Mouse (Mus musculus) c-Kit-positive CD71-positive TER-119-negative erythroid progenitor cells, embryonic 14.5 days (primary cell): ENCODE results near the gene Ptpra.
"Not testable (repeated sequence)": the region's sequence is repeated elsewhere in the genome, so short reads cannot be mapped to it uniquely, and the experiment has no call there.

ENCODE experiments used
- DNase-seq: peaks from one replicate; pipeline ENCODE4 v3.0.0-alpha.2; 2013; ENCODE audit warnings: low read depth

Ptpra gene

DNA sequence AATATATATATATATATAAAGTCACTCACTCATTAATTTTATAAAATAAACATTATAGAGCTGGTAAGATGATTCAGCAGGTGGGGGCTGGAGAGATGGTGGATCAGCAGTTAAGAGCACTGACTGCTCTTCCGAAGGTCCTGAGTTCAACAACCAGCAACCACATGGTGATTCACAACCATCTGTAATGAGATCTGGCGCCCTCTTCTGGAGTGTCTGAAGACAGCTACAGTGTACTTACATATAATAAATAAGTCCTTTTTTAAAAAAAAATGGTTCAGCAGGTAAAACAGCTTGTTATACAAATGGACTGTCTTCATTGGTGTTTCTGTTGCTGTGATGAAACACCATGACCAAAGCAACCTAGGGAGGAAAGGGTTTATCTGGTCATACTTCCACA is 107.9 kb downstream of the Ptpra start:
- DNase-seq = no peak

DNA sequence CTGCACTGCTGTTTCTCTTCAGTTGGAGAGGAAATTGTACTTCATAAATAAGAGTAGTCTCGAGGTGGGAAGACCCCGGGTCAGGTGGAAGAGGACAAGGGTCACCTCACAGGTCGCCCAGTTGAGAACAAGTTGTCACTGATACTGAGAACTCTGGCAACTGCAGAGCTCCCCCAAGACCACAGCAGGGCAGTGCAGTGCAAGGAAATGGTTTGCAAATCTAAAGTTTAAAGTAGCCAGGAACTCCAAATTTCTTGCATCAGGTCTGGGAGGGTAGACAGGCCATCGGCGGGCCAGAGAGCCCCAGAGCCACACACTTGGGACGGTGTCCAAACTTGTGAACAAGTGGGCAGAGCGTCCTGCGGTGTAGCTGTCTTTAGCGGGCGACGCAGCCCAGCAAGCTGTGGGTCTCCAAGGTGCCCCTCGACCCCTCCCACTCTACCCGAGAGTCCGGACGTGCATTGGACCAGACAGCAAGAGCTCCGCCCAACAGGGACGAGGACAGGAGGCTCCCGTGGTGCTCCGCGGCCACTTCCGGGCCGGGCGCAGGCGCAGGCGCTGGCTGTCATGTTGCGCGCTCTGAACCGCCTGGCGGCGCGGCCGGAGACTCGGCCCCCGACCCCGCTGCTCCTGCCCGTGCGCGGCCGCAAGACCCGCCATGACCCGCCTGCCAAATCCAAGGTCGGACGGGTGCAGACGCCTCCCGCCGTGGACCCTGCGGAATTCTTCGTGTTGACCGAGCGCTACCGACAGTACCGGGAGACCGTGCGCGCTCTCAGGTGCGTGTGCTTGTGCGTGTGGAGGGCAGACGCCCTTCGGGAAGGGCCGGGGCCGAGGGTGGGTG is 113.4 kb downstream of the Ptpra start, which contains the start of gene Mrps26:
TSS of gene Mrps26 (plus strand) at position 531 of the 844 bp plus-strand sequence.
- peak; percentile 87 for DNase-seq

DNA sequence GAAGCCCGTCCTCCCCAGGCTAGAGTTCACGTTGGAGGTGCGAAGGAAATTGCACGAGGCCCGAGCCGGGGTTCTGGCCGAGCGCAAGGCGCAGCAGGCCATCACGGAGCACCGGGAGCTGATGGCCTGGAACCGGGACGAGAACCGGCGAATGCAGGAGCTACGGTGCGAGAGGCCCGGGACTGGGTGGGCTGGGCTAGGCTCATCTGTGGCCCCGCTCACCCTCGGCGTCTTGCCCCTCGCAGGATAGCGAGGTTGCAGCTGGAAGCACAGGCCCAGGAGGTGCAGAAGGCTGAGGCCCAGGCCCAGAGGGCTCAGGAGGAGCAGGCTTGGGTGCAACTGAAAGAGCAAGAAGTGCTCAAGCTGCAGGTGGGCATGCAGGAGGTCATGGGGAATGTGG is 114.0 kb downstream of the Ptpra start:
- no peak for DNase-seq

DNA sequence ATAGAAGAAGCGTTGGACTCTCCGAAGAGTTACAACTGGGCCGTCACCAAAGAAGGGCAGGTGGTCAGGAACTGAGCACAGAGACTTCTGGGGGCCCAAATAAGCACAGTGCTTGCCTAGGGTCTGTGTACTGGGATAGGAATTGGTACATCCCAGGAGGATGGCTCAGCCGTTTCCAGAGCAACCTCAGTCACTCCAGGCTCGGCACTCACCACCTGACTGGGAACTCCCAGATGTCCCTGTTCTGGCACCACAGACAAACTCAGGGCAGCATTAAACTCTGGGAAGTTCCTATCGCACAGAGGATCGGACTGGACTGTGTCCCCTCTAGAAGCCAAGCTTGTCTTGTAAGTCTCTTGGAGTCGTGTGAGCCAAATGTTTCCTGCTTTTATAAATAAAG is 114.9 kb downstream of the Ptpra start:
- DNase-seq = no peak

DNA sequence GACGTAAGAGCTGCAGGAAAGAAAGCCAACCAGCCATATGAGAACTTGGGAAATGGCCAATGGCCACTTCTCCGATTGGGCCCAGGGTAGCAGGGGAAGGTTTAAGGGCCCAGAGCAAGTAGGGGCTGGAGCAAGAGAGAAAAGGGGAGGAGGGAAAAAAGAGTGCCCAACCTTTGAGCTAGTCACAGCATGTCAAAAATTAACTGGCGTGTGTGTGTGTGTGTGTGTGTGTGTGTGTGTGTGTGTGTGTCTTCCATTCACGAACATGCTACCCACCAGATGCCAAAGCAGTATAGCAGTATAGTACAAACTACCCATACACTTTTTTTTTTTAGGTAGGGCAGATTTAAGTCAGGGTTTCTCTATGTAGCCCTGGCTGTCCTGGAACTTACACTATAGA is 118.8 kb downstream of the Ptpra start:
- DNase-seq = no peak

DNA sequence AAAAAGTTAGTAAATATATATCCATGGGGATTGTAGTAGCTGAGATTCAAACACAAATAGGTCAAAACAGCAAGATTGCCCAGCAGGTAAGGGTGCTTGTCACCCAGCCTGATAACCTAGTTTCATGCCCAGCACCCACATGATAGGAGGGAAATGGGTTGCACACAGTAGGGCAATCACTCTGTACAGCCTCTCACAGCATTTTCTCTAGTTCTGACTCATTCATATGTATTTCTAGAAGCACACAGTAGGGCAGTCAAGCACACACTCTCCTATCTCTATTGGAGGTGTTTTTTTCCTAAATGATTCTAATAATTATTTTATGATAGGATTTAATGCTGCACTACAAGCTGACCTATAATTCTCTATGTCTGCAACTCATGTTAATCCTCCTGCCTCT is 119.8 kb downstream of the Ptpra start:
- no peak for DNase-seq

DNA sequence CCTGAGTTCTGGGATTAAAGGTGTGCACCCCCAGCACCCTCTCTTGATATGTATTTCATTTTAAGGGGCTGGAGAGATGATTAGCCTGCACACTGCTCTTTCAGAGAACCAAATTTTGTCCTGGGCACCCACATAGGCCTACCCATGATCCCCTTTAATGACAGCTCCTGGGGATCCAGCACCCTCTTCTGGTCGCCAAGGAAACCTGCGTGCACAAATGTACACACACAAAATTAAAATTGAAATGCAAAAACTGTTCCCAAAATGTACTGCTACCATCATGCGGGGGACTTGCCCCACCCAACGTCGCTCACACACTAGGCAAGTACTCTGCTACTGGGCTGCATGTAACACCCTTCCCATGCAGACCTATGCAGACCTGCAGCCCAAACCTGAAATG is 124.9 kb downstream of the Ptpra start:
- no peak for DNase-seq

DNA sequence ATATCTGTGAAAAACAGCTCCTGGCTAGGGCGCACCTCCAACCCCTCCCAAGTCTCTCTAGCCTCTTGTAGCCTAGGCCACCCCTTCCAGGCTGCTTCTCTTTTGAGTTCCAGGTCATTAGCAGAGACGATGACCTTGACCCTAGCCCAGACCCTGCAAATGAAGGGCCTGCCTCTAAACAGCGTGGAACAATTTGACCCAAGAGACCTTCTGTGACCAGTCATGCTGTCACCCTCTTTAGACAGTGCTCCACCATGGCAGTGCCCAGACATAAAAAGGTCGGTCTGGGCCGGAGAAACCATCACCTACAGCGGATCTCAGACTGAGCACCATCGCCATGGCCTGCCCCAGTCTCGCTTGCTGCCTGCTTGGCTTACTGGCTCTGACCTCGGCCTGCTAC is 125.8 kb downstream of the Ptpra start, which contains the start of gene Oxt:
TSS of gene Oxt (plus strand) at position 301 of the 400 bp plus-strand sequence.
- DNase-seq = no peak

DNA sequence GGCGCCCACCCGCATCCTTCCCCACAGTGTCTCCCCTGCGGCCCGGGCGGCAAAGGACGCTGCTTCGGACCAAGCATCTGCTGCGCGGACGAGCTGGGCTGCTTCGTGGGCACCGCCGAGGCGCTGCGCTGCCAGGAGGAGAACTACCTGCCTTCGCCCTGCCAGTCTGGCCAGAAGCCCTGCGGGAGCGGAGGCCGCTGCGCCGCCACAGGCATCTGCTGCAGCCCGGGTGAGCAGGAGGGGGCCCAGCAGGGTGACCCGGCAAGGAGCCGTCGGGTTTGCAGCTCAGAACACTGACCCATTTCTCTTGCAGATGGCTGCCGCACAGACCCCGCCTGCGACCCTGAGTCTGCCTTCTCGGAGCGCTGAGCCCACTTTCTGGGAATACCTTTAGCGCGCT is 126.5 kb downstream of the Ptpra start:
- not testable (repeated sequence) for DNase-seq

DNA sequence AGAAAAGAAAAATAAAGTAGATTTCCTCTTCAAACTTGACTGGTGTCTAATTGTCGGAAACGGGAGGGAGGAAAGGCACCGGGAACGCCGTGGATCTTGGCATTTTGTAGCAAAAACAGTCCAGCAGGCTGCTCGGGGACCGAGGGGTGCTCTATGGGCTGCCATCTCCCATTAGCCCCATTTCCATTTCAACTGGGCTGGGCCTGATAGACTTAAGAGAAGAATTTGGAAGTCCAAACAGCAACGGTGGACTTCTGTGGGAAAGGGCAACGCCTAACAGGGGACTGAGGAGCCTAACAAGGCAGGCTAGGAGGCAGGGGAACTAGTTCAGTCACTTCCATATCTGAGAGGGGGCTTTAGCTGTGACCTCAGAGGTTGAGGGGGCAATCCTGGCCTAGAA is 126.9 kb downstream of the Ptpra start:
- DNase-seq = no peak

DNA sequence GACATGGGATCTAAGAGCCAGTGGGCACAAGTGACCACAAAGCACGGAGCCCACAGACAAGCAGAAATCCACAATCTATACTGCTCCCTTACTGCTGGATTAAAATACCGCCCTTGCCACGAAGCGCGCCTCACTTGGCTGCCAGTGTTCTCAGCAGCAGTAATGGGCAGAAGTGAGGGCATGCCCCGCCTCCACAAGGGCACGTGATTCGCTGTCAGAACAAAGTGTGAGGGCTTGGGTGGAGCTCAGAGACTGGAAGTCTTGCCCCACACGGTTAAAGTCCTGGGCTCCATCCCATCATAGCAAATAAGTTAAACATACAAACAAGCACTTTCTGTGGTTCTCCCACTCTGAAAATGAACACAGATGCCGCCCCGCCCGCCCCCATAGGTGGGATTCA is 127.6 kb downstream of the Ptpra start:
- DNase-seq = peak; percentile 64

DNA sequence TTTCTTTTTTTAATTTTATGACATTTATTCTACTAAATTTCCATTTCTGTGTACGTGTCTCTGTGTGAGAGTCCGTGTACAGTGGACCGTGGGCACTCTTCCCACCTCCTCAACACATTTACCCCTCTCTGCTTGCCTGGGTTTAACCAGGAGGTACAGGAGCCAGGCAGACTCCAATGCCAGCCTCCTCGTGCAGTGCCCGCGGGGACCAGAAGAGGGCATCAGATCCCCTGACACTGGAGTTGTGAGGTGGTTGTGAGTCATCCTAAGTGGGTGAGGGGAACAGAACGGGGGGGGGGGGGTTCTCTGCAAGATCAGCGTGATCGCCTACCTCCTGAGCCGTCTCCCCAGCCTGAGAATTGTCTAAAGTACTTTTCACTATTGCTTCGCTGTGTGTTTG is 128.1 kb downstream of the Ptpra start:
- peak; percentile 50 for DNase-seq

DNA sequence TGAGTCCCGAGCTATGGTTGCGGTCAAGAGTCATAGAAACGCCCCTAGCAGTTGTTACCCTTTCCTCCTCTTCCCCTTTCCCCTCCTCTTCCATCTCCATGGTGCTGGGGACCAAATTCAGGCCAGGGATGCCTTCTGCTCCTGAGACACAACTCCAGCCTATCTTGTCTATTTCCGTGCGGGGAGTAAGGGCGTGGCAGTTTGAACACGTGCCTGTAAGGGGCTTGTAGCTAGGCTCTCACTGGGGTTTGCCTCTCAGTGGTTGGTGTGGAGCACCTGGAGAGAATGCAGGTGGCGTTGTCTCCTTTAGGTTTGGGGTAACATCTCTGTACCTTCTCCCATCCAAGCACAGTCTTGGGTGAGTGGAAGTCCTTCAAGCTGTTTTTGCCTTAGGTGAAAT is 129.7 kb downstream of the Ptpra start:
- DNase-seq = no peak

DNA sequence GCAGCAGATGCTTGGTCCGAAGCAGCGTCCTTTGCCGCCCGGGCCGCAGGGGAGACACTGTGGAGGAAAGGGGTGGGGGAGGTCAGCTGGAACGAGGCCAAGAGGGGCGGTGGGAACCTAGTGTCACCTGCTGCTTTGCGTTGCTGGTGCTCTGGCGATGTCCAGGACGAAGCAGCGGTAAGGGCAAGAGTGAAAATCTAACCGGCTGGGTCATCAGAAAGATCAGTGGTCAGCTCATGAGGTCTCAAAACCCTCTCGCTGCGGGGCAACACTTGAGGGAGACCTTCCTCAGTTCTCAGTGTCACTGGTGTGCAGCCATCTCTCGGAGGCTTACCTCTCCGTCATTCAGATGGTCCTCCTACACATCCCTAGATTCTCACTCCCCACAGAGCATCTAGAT is 131.1 kb downstream of the Ptpra start:
- DNase-seq = no peak

DNA sequence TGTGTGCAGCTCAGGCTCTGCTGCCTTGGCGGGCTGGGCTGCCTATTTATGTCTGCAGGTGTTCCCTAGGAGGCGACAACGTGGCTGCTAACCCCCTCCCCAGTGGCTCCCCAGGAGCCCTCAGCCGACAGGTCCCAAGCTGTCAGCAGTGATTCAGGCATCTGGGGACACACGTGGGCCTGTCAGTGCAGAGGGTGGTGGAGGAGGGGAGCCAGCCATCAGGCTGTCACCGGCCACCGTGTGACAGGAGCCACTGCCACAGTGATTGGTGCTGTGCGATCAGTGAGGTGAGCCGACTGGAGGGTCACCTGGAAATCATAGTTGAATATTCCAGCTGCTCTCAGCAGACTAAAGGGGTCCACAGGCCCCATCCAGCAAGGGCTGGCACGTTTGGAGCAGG is 132.5 kb downstream of the Ptpra start, which contains the start of gene Avp:
TSS of gene Avp (minus strand) at position 3 of the 400 bp plus-strand sequence.
- no peak for DNase-seq

DNA sequence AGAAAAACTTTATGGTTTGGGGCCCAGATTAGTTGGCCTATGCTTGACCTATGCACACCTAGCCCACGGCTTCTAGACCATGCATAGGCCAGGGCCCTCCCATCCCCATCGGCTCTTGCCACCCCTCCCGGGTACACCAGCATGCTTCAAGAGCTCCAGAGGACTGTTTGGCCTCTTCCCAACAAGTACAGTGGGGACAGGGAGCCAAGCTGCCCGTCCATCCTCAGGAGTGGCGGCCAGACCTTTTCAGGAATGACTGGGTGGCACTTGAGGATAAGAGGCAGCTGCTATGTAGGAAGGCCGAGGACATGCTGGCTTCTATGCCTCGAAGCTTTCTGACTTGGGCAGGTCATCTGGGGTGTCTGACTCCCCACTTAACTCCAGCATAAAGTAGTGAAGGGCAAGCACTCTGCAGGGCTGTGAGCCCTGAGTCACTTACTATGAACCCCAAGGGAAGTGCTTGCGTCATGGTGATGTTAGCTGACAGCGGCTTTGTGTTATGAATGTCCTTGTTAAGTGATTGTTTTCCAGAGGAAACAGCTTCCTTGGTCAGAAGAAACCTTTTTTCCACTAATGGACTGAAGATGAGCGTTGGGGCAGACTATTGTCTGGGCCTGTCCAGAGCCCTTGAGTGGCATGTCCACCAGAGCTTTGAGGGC is 134.0 kb downstream of the Ptpra start:
- DNase-seq = no peak

DNA sequence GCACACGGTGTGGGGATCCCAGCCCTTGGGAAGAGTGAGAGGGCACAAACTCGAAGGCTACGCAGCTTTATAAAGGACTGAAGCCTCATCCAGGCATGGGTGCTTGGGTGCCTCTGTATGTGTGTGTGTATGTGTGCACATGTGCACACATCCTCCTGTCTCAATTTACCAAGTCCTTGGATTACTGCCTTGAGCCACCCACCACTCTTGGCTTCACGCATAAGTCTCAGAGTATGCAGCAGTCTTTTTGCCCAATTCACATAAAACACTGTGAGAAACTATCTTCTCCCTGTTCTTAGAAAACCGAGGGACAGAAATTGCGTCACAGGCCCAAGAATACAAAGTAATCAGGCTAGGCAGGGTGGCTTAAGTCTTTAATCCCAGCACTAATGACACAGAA is 135.9 kb downstream of the Ptpra start:
- DNase-seq = no peak

DNA sequence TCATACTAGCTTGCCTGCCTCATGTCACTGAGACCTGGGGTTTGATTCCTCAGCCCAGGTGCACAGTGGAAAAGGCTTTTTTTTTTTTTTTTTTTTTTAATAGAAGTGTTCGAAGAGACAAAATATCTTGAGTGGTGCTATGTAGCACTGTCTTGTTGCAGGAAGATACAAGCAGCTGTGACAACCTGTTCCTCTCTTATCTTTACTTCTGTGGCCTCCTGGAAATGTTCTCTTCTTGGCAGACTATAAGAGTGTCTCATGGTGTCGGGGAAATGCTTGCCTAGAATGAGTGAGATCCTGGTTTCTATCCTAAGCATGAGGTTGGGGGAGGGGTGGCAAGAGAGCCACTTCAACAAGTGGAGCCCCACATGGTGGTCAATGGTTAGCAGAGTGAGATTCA is 138.3 kb downstream of the Ptpra start:
- DNase-seq = no peak

DNA sequence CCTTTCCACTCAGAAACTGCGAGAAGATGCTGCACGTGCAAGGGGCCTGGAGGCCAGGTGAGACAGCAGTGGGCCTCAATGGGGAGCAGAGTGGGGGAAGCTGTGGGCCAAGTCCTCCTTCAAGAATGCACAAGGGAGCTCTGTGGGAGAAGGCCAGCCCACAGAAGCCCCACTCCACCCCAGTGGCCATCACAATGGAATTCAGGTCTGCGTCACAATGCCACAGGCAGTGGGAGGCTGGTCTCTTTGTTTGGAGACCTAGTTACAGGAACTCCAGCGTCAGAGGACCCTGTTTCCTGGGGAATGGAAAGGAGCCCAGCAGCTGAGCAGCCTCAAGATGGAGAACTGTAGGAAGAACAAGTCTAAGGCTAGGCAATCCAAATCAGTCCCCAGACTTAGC is 139.1 kb downstream of the Ptpra start:
- DNase-seq = no peak

DNA sequence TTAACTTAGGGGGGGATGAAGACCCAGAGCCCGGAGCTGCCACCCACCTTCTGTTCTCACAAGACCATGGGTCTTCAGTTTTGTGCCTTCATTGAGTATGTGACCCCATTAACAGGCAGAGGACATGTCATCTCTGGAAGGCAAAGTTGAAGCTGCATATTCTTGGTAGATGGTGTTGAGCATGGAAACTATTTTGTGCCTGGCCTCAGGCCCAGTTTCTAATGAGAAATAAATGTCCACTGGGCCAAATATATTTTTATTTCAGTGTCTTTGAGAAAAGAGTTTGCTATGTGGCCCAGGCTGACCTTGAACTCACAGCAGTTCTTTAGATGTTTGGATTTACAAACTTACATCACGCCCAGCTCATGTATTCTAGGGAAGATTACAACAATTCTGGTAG is 139.7 kb downstream of the Ptpra start:
- DNase-seq = no peak

DNA sequence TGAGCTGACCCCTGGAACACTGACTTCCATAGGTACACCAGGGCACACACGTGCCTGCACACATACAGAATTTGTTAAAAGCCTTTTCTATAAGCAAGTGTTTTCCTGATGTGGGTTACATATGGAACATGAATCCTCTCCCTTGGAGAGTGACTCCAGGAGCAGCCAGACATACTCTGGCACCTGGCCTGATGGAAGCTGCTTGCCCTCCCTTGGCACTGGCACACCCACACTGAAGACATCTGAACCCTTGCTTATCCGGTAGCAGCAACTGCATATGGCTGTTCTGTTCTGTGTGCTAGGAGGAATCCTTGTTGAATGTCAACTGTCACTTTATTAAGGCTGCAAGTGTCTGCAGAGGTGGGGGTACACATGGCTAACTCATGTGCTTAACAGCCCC is 140.9 kb downstream of the Ptpra start:
- DNase-seq = no peak

DNA sequence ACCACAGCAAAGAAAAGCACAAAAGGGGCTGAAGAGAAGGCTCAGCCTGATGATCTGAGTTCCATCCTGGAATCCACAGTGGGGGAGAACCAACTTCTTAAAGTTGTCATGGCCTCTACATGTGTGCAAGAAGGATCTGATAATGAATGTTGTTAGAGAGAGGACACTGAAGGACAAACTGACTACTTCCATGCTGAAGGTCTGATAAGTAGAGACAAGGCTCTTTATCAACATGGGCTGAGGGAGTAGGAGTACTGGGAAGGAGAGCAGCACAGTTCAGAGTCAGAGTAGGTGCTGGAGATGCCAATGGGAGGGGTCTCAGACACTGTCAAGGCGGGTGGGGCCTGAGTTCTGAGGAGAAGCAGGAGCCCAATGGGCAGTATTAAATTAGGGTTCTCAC is 145.5 kb downstream of the Ptpra start:
- DNase-seq = no peak

DNA sequence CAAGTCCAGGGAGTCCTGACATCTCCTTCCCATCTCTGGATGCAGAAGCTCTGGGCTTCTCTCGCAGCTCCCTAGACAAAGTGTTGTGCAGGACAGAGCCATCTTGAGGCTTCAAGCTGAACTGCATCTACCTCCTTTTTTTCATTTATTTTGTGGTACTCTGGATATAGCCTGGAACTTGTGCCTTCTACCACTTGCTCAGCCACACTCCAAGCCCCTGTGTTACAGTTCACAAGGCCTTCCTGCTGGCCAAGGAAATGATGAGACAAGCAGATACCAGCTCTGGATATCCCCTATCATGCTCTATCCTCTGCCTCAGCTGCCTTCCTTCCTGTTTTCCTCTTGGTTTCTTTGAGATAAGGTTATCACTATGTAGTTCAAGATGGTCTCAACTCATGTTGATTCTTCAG is 147.5 kb downstream of the Ptpra start:
- no peak for DNase-seq

DNA sequence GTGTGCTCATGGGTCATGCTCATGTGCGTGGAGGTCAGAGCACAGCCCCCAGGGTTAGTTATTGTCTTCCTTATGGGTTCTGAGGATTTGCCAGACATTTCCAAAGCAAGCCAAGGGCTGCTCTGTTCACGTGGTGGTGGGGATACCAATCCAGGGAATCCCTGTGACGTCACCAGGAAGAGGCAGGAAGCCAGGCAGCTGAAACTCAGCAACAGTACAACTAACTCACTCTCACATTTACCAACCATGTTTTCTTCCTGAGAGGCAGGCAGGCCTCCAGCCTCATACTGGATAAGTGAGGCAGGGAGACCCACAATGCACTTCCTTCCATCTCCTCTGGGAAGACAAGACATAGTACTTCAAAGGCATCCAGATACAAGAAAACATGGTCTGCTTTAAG is 148.3 kb downstream of the Ptpra start:
- DNase-seq = no peak
